Mouse (Mus musculus): ENCODE measurements around the gene Rhbdd2.

DNA sequence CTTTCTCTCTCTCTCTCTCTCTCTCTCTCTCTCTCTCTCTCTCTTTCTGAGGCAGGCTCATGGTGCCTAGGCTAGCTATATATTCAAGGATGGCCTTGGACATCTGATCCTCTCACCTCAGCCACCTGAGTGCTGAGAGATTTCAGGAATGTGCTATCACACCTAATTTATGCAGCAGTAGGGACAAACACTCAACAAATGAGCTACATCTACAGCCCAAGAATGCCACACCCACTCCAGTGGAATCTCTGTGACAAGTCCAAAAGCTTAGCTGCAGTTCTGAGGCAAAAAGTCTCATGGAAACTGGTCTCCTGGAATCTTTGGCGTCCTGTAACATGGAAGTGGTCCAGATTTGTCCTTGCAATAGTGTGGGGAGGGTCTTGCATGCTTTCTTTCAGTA lies 24.8 kb upstream of the Rhbdd2 start:
- TF ChIP-seq MAFK (IDR thresholded peaks at IDR 0.05; ENCODE audit: insufficient read depth, low read depth, low read length): no peak
- no peak for TF ChIP-seq CHD2 (IDR thresholded peaks at IDR 0.05; ENCODE audit: low read depth, low read length)
- no peak for TF ChIP-seq ZNF384 (IDR thresholded peaks at IDR 0.05; ENCODE audit: low read depth, low read length)
- no peak for TF ChIP-seq ZC3H11A (IDR thresholded peaks at IDR 0.05; ENCODE audit: borderline replicate concordance, low read depth, low read length)
- no peak for TF ChIP-seq HCFC1 (IDR thresholded peaks at IDR 0.05; ENCODE audit: borderline replicate concordance, insufficient read depth, low read length)

All from ES-E14 (cell line).